Mouse (Mus musculus): ENCODE measurements around the gene Acss1.

GRCm38 (mm10) chr2:150667065-150667819 lies 1.1 kb downstream of the Acss1 start:
- TF ChIP-seq CTCF (IDR thresholded peaks at IDR 0.05; ENCODE audit: low read depth) = no peak
- no peak for TF ChIP-seq EP300 (IDR thresholded peaks at IDR 0.05; ENCODE audit: low read depth)
